Mouse (Mus musculus): ENCODE measurements around the gene Rhoh.

DNA sequence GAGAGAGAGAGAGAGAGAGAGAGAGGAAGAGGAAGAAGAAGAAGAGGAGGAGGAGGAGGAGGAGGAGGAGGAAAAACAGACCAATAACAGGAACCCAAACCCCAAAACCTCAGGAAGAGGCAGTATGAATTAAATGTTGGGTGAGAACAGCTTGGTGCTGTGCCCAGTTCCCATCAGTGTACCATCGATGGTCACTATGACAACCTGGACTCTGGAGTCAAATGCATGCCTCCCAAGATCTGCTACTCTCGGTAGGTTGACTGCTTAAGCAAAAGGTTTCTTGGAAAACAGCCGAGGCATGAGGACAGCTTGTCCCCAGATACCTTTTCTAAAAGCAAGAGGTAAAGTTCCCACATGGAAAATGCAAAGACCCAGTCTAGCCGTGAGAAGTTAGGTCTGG lies 48.3 kb downstream of the Rhoh start:
- TF ChIP-seq CTCF (conservative IDR thresholded peaks at IDR 0.05; ENCODE audit: insufficient read depth, insufficient read length, low read depth, low read length) (no peak), POLR2A (IDR thresholded peaks at IDR 0.05; ENCODE audit: low read depth, low read length) (no peak)
